Mouse (Mus musculus) liver, embryonic 14 days (tissue): ENCODE results near the gene D2hgdh. TPM values are rescaled to one million over a fixed set of nuclear protein-coding genes. Genes with fewer than 3 reads are reported as not detected.

Source experiments
- polyA plus RNA-seq: library from polyadenylated mRNA; depleted of rRNA; stranded (reverse); fragments of >200 nt; gene quantifications from 2 replicates; pipeline ENCODE4 v1.2.3, GENCODE M21; 2012; rRNA removed

The D2hgdh gene
- 6.1 and 6.5 TPM in 2 replicates for polyA plus RNA-seq

DNA sequence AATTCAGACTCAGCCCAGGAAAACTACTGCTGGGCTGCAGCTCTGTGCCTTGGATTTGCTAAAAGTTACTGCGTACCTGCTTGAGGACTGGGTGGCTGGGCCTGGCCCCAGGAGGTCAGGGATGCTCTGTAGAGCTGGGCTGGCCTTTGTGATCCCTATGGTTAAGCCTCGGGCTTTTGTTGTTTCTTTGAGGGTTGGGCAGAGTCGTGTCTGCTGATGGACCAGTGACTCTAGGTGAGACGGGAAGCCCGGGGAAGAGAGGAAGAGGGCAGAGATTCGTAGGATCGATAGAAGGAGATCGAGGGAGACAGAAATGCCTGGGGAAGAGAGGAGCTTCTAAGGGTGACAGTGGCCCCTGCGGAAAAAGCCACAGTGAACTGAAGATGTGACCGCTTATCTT is at the start of gene D2hgdh:
TSS of gene D2hgdh (plus strand) at position 301 of the 400 bp plus-strand sequence.

GRCm38 (mm10) chr1:93801741-93802238 is 22.9 kb upstream of the D2hgdh start, which contains the start of gene Dtymk:
TSS of gene Dtymk (minus strand) at chr1:93801934.

DNA sequence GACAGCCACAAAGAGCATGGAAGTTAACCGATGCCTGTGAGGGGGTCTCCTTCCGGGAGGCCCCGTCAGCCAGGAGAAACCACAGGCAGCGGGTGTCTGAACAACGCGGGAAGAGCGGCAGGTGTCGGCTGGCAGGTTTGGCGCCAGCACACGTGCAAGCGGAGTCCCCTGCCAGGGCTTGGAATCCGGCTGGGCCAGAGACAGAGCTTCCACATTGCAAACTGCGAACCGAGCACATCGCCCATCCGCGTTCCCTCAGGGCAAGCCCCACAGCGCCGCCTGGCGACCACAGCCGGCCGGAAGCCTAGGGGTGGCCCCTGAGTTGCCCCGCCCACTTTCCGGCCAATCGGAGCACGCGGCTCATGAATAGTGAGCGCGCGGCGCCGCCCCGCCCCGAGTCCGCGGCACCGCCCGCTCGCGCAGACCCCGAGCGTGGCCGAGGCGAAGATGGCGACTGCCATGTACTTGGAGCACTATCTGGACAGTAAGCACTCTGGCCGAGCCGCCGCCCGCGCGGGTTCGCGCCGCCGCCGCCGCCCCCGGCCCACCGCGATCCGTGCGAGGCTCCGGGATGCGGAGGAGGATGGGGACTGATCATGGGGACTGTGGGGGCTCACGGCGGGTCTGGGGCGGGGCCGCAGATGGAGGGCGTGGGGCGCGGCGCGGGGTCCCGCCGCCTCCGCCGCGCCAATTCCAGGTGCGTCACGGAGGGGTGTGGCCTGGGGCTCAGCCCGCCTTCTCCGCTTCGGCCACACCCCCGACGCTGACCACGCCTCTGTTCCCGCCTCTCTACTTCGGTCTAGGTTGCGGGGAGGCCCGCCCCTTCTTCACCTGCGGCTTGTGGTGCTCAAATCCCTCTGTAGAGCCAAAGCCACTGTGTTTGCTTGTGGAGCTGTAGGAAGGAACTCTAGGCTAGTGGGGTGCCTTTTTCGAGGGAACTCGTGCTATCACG is 20.9 kb upstream of the D2hgdh start, which contains the start of gene Ing5:
TSS of gene Ing5 (plus strand) at position 410 of the 952 bp plus-strand sequence.

DNA sequence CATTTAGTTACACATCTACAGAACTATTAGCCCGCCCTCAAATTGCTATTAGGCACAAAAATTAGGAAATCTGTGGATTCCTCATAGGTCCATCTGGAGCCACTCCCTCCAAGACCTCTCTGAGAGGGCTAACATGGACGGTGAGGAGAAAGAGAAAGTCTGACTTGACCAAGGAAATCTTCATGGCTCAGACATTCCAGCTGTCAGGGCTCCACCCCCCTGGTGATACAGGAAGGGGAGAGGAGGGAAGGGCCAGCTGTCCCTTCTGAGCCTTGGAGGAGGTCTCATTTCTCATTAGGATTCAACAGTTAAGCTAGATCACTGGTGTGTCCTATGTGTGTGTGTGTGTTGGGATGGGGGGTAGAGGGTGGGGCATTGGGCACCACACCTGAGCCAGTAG is 36.3 kb downstream of the D2hgdh start, which contains the start of gene Gal3st2:
TSS of gene Gal3st2 (plus strand) at position 259 of the 400 bp plus-strand sequence.

Other genes starting within 250 kb of the D2hgdh start
- gene Stk25, start 166.2 kb upstream of the D2hgdh start, polyA plus RNA-seq: 34.2 and 37.4 TPM in 2 replicates
- 1.5 and 1.8 TPM in 2 replicates for gene Bok, start 139.2 kb upstream of the D2hgdh start, polyA plus RNA-seq
- gene Atg4b, start 73.4 kb upstream of the D2hgdh start, polyA plus RNA-seq: 19.2 and 20.3 TPM in 2 replicates
- 9.0 and 10.7 TPM in 2 replicates for gene Thap4, start 70.0 kb upstream of the D2hgdh start, polyA plus RNA-seq
- gene Dtymk, start 23.0 kb upstream of the D2hgdh start, polyA plus RNA-seq: 126 and 146 TPM in 2 replicates
- 7.1 and 8.0 TPM in 2 replicates for gene Ing5, start 20.9 kb upstream of the D2hgdh start, polyA plus RNA-seq
- gene Gal3st2, start 36.4 kb downstream of the D2hgdh start, polyA plus RNA-seq: 0.01 and 0.03 TPM in 2 replicates
- gene Gal3st2b, start 93.4 kb downstream of the D2hgdh start, polyA plus RNA-seq: not detected in 2 replicates
- not detected in 2 replicates for gene Gal3st2c, start 165.6 kb downstream of the D2hgdh start, polyA plus RNA-seq
- gene Neu4, start 195.5 kb downstream of the D2hgdh start, polyA plus RNA-seq: not detected in 2 replicates
- 0.03 TPM in 2 replicates for gene Pdcd1, start 227.6 kb downstream of the D2hgdh start, polyA plus RNA-seq